Mouse (Mus musculus): ENCODE measurements around the gene Hcn4. TPM values are rescaled to one million over a fixed set of nuclear protein-coding genes. Genes with fewer than 3 reads are reported as not detected.

The Hcn4 gene
- total RNA-seq (2014; rRNA removed) (not detected in 2 replicates), polyA plus RNA-seq (2012; rRNA removed) (not detected in 2 replicates)

- Histone ChIP-seq H3K4me3 (ENCODE audit: insufficient read depth, low read depth, low read length) (peak within 1 kb of the TSS; percentile 53; the same call in 1 of the 2 replicates), H3K9ac (ENCODE audit: low read depth, low read length) (no peak within 1 kb of the TSS), H3K4me1 (ENCODE audit: control insufficient read depth, insufficient read depth, low read length) (peaks cover 2% of the 10 kb centered on the region; the same call in 1 of the 2 replicates), H3K27me3 (ENCODE audit: control insufficient read depth, insufficient read depth, low read length) (peaks cover 26% of the 10 kb centered on the region), H3K79me2 (ENCODE audit: control insufficient read depth, insufficient read depth, low read length) (no peaks in the 10 kb centered on the region), H3K27ac (replicated peaks; ENCODE audit: insufficient read depth, low read depth, low read length) (no peak within 1 kb of the TSS), H3K36me3 (ENCODE audit: control insufficient read depth, insufficient read depth, low read length) (no peaks in the 10 kb centered on the region)
- TF ChIP-seq POLR2A (IDR thresholded peaks at IDR 0.05; ENCODE audit: extremely low read depth, insufficient read depth, low read length) (no peak), CTCF (IDR thresholded peaks at IDR 0.05; ENCODE audit: low read depth, low read length) (no peak)
- WGBS = 1% methylated on average over 91 of the region's 95 CpGs
- no peak for DNase-seq (ENCODE audit: extremely low read depth, low read depth, low spot score)
These were observed at the start of gene Hcn4 for GRCm38 (mm10) chr9:58823139-58823917. Gene Hcn4 (plus strand): TSS chr9:58823412.

- TF ChIP-seq POLR2A (IDR thresholded peaks at IDR 0.05; ENCODE audit: extremely low read depth, insufficient read depth, low read length) (no peak), CTCF (IDR thresholded peaks at IDR 0.05; ENCODE audit: low read depth, low read length) (no peak)
These were observed 48.5 kb upstream of the Hcn4 start for GRCm38 (mm10) chr9:58774761-58775160.

GRCm38 (mm10) chr9:58775363-58775762 is 47.8 kb upstream of the Hcn4 start:
- TF ChIP-seq CTCF (IDR thresholded peaks at IDR 0.05; ENCODE audit: low read depth, low read length) = peak; percentile 14; the same call in 1 of the 2 replicates
- no peak for TF ChIP-seq POLR2A (IDR thresholded peaks at IDR 0.05; ENCODE audit: extremely low read depth, insufficient read depth, low read length)
- Histone ChIP-seq H3K27me3 (ENCODE audit: control insufficient read depth, insufficient read depth, low read length) (no peaks in the 10 kb centered on the region), H3K79me2 (ENCODE audit: control insufficient read depth, insufficient read depth, low read length) (no peaks in the 10 kb centered on the region), H3K9ac (ENCODE audit: low read depth, low read length) (no peak overlapping the region), H3K4me3 (ENCODE audit: insufficient read depth, low read depth, low read length) (no peak overlapping the region), H3K36me3 (ENCODE audit: control insufficient read depth, insufficient read depth, low read length) (no peaks in the 10 kb centered on the region), H3K4me1 (ENCODE audit: control insufficient read depth, insufficient read depth, low read length) (no peaks in the 10 kb centered on the region), H3K27ac (replicated peaks; ENCODE audit: insufficient read depth, low read depth, low read length) (no peak overlapping the region)
- DNase-seq (ENCODE audit: extremely low read depth, low read depth, low spot score) = no peak
- 15% methylated on average over 2 of the region's 2 CpGs for WGBS

More at GRCm38 (mm10) chr9:58774761-58775160, 48.5 kb upstream of the Hcn4 start:
- no peaks in the 10 kb centered on the region for H3K27me3 ChIP-seq (ENCODE audit: control insufficient read depth, insufficient read depth, low read length)
- H3K27ac ChIP-seq (replicated peaks; ENCODE audit: insufficient read depth, low read depth, low read length) = no peak overlapping the region
- no peak for DNase-seq (ENCODE audit: extremely low read depth, low read depth, low spot score)
- no peaks in the 10 kb centered on the region for H3K79me2 ChIP-seq (ENCODE audit: control insufficient read depth, insufficient read depth, low read length)
- no peaks in the 10 kb centered on the region for H3K4me1 ChIP-seq (ENCODE audit: control insufficient read depth, insufficient read depth, low read length)
- 68% methylated on average over 3 of the region's 3 CpGs for WGBS
- H3K9ac ChIP-seq (ENCODE audit: low read depth, low read length) = no peak overlapping the region
- H3K4me3 ChIP-seq (ENCODE audit: insufficient read depth, low read depth, low read length) = no peak overlapping the region
- no peaks in the 10 kb centered on the region for H3K36me3 ChIP-seq (ENCODE audit: control insufficient read depth, insufficient read depth, low read length)

GRCm38 (mm10) chr9:58789476-58789875 is 33.7 kb upstream of the Hcn4 start:
- no peak overlapping the region for H3K9ac ChIP-seq (ENCODE audit: low read depth, low read length)
- no peaks in the 10 kb centered on the region for H3K4me1 ChIP-seq (ENCODE audit: control insufficient read depth, insufficient read depth, low read length)
- WGBS = 87% methylated on average over 3 of the region's 3 CpGs
- no peaks in the 10 kb centered on the region for H3K27me3 ChIP-seq (ENCODE audit: control insufficient read depth, insufficient read depth, low read length)
- no peak overlapping the region for H3K4me3 ChIP-seq (ENCODE audit: insufficient read depth, low read depth, low read length)
- H3K36me3 ChIP-seq (ENCODE audit: control insufficient read depth, insufficient read depth, low read length) = no peaks in the 10 kb centered on the region
- no peak overlapping the region for H3K27ac ChIP-seq (replicated peaks; ENCODE audit: insufficient read depth, low read depth, low read length)
- no peak for DNase-seq (ENCODE audit: extremely low read depth, low read depth, low spot score)
- no peak for TF ChIP-seq CTCF (IDR thresholded peaks at IDR 0.05; ENCODE audit: low read depth, low read length)
- TF ChIP-seq POLR2A (IDR thresholded peaks at IDR 0.05; ENCODE audit: extremely low read depth, insufficient read depth, low read length) = no peak
- no peaks in the 10 kb centered on the region for H3K79me2 ChIP-seq (ENCODE audit: control insufficient read depth, insufficient read depth, low read length)

GRCm38 (mm10) chr9:58798155-58798554 is 25.1 kb upstream of the Hcn4 start:
- no peak overlapping the region for H3K9ac ChIP-seq (ENCODE audit: low read depth, low read length)
- no peaks in the 10 kb centered on the region; the same call in 1 of the 2 replicates for H3K27me3 ChIP-seq (ENCODE audit: control insufficient read depth, insufficient read depth, low read length)
- H3K4me1 ChIP-seq (ENCODE audit: control insufficient read depth, insufficient read depth, low read length) = no peaks in the 10 kb centered on the region
- H3K36me3 ChIP-seq (ENCODE audit: control insufficient read depth, insufficient read depth, low read length) = no peaks in the 10 kb centered on the region
- H3K79me2 ChIP-seq (ENCODE audit: control insufficient read depth, insufficient read depth, low read length) = no peaks in the 10 kb centered on the region
- no peak for DNase-seq (ENCODE audit: extremely low read depth, low read depth, low spot score)
- no peak overlapping the region for H3K4me3 ChIP-seq (ENCODE audit: insufficient read depth, low read depth, low read length)
- no peak overlapping the region for H3K27ac ChIP-seq (replicated peaks; ENCODE audit: insufficient read depth, low read depth, low read length)
- WGBS = 78% methylated on average over 7 of the region's 7 CpGs
- TF ChIP-seq POLR2A (IDR thresholded peaks at IDR 0.05; ENCODE audit: extremely low read depth, insufficient read depth, low read length) (no peak), CTCF (IDR thresholded peaks at IDR 0.05; ENCODE audit: low read depth, low read length) (no peak)

GRCm38 (mm10) chr9:58801441-58801840 is 21.8 kb upstream of the Hcn4 start:
- Histone ChIP-seq H3K4me1 (ENCODE audit: control insufficient read depth, insufficient read depth, low read length) (no peaks in the 10 kb centered on the region), H3K36me3 (ENCODE audit: control insufficient read depth, insufficient read depth, low read length) (no peaks in the 10 kb centered on the region), H3K4me3 (ENCODE audit: insufficient read depth, low read depth, low read length) (no peak overlapping the region), H3K9ac (ENCODE audit: low read depth, low read length) (no peak overlapping the region), H3K27me3 (ENCODE audit: control insufficient read depth, insufficient read depth, low read length) (no peaks in the 10 kb centered on the region; the same call in 1 of the 2 replicates), H3K79me2 (ENCODE audit: control insufficient read depth, insufficient read depth, low read length) (no peaks in the 10 kb centered on the region), H3K27ac (replicated peaks; ENCODE audit: insufficient read depth, low read depth, low read length) (no peak overlapping the region)
- no peak for DNase-seq (ENCODE audit: extremely low read depth, low read depth, low spot score)
- WGBS = 69% methylated on average over 2 of the region's 2 CpGs
- no peak for TF ChIP-seq POLR2A (IDR thresholded peaks at IDR 0.05; ENCODE audit: extremely low read depth, insufficient read depth, low read length)
- TF ChIP-seq CTCF (IDR thresholded peaks at IDR 0.05; ENCODE audit: low read depth, low read length) = no peak
